Mouse (Mus musculus) c-Kit-negative CD71-positive TER-119-positive erythroid progenitor cells, embryonic 14.5 days (primary cell): Measurements from ENCODE around the gene Snx29.
"Not testable (repeated sequence)": the region's sequence is repeated elsewhere in the genome, so short reads cannot be mapped to it uniquely, and the experiment has no call there.

ENCODE experiments used
- DNase-seq: peaks from one replicate; pipeline ENCODE4 v3.0.0-alpha.2; 2013; ENCODE audit warnings: low read depth, low spot score

The Snx29 gene

DNA sequence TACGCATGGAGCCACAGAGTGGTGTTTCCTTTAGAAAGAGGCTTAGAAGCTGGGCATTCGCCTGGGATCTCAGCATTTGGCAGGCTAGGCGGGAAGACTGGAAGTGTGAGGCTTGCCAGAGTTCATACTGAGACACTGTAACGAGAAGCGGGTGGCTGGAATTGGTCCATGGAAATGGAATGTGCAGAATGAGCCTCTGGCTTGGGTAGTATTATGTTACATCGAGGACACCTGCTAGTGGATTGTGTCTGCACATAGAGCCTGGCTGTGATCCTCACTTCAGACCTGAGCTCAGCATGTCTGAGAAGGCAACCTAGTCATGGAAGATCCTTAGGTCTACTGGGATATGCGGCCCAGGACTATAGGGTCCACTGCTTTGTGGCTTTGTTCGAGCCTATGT, 209.9 kb downstream of the Snx29 start:
- DNase-seq = no peak

DNA sequence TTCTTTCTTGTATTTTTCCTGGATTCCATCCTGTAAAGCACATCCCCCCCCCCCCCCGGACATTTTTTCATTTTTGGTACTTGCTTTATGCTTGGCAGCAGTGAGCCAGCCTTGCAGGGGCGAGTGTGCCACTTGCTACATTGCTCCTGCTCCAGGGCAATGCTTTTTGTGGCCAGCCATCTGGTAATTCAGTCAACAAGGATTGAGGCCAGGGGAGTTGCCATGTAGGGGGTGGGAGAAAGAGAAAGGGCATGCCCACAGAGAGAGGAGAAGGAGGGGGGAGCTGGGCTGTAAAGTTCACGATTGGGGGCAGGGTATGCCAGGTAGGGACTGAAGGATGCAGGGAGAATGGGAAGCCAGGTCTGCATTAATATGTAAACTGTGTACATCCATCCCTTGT, 210.7 kb downstream of the Snx29 start:
- DNase-seq = no peak

GRCm38 (mm10) chr16:11537663-11538062, 215.0 kb downstream of the Snx29 start:
- DNase-seq = no peak

GRCm38 (mm10) chr16:11538191-11538590, 215.5 kb downstream of the Snx29 start:
- no peak for DNase-seq

GRCm38 (mm10) chr16:11540961-11541360, 218.3 kb downstream of the Snx29 start:
- DNase-seq = no peak

GRCm38 (mm10) chr16:11541769-11542168, 219.1 kb downstream of the Snx29 start:
- DNase-seq = no peak

- no peak for DNase-seq
These were observed 227.5 kb downstream of the Snx29 start for GRCm38 (mm10) chr16:11550043-11550725.

DNA sequence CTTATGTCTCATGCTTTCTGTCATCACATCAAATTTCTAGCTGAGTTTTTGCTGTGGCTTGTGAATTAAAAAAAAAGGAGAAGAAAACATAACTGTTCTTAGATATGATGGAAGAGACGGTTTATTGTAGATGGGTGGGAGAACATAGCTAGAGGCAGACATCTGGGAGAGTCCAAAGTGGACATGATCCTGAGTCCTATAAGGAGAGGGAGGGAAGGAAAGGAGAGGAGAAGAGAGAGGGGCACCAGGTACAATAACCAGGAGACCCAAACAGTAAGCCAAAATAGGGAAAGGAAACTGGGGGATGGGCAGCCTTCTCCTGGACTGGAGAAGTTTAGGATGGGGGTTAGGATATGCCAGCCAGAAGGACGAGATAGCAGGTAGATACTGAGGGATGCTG, 239.0 kb downstream of the Snx29 start:
- no peak for DNase-seq

DNA sequence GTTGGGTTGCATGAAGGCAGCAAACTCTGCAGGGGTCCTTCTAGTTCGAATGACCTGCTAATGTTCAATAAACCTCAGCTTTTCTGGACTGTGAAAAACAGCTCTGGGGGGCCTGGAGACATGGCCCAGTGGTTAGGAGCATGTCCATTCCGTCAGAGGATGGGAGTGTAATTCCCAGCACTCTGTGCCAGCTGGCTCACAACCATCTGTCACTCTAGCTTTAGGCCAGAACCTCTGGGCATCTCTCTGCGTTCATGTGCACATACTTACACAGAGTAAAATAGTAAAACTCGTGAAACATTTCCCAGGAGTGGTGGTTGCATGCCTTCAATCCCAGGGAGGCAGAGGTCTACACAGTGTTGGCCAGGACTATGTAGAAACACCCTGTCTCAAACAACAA, 241.1 kb downstream of the Snx29 start:
- no peak for DNase-seq

GRCm38 (mm10) chr16:11565126-11565525, 242.4 kb downstream of the Snx29 start:
- DNase-seq = no peak

GRCm38 (mm10) chr16:11567594-11567993, 244.9 kb downstream of the Snx29 start:
- no peak for DNase-seq

DNA sequence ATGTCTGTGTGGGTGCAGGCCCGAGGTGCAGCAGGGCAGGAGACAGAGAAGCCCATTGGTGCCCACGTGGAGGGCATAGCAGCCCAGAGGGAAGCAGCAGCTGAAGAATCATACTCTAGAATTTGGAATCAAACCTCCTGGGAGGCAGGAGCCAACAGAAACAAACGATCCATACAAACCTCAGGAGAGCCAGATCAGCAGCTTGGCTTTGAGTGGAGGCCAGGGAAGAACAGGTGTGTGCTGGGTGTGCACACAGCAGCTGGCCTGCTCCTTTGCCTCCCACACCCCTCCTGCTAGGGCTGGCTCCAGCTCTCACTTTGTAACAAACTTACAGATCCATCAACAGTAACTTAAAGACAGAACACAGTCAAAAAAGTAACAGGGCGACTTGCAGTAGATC, 245.4 kb downstream of the Snx29 start:
- DNase-seq = no peak

GRCm38 (mm10) chr16:11568601-11569000, 245.9 kb downstream of the Snx29 start:
- no peak for DNase-seq

- no peak for DNase-seq
These were observed 246.4 kb downstream of the Snx29 start for GRCm38 (mm10) chr16:11569127-11569526.

GRCm38 (mm10) chr16:11570072-11570471, 247.4 kb downstream of the Snx29 start:
- DNase-seq = no peak

GRCm38 (mm10) chr16:11574517-11574916, 251.8 kb downstream of the Snx29 start:
- no peak for DNase-seq

DNA sequence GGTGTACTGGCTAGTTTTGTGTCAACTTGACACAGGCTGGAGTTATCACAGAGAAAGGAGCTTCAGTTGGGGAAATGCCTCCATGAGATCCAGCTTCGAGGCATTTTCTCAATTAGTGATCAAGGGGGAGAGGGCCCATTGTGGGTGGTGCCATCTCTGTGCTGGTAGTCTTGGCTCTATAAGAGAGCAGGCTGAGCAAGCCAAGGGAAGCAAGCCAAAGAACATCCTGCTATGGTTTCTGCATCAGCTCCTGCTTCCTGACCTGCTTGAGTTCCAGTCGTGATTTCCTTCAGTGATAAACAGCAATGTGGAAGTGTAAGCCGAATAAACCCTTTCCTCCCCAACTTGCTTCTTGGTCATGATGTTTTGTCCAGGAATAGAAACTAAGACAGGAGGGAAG, 253.0 kb downstream of the Snx29 start:
- DNase-seq = not testable (repeated sequence)

- no peak for DNase-seq
These were observed 255.0 kb downstream of the Snx29 start for GRCm38 (mm10) chr16:11577541-11578255.

DNA sequence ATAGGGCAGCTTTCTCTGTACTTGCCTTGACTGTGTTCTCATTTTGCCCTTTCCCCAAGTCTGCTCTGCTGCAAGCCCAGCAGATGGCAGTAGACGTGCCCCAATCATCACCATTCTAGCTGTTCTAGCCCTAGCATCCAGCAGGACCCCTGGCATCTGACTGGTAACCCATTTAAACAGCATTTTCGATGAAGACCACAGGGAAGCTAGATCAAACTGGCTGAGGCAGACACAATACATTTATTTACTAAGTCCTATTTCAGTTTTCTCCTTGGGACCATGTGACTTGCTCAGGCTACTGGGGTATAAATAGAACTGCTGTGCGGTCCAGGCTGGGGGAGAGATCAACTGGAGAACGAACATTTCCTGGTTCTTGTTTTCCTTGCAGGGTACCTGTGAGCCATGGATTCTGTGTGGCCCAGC, 257.0 kb downstream of the Snx29 start:
- DNase-seq = no peak

DNA sequence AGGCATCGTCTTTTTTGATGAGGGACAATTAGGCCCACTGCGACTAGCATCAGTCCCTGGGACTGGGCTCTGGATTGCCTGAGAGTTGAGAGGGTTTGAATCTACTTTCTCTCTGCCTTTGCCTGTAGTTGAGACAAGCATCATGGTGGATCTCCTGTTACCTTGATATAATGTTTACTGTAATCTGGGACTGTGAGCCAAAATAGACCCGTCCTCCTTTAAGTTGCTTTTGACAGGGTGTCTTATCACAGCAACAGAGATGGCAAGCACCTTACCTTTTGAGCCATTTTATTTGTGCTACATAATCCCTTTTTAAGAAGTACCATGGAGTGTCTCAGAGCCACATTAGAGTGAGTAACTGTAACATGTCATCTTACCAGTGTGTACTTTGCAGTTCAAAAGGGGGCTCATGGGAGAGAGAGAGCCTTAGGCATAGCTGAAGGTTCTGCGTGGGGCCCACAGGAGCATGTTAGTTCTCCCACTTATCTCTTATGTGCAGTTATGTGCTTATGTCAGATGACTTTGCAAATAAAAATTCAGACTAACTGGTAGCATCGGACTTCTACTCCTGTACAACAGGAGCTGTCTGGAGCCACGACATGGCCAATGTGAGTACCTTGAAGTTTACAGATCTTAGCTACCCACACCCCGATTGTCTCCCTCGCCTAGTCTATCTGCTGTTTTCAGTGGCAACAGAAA, 261.4 kb downstream of the Snx29 start:
- DNase-seq = peak; percentile 72

DNA sequence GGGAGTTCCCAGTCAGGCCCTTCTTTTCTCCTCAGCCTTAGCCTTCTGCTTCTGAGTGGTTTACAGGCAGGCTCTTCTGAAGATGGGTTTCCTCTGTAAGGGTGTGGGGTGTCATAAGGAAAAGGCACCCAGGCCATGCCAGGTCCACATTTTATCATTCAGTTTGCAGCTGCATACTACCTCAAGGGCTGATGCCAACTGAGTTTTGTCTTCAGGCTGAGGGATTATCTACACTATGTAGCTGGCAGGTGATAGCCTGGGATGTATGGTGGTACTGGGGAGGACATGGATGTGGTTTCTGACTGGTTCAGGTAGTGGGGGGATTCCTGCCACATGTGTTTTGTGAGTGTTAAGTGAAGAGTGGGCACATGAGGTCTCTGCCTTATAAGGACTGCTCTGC, 266.0 kb downstream of the Snx29 start:
- no peak for DNase-seq

GRCm38 (mm10) chr16:11589336-11589735, 266.6 kb downstream of the Snx29 start:
- DNase-seq = no peak
